Mouse (Mus musculus): ENCODE measurements around the gene Tmem29. TPM values are rescaled to one million over a fixed set of nuclear protein-coding genes. Genes with fewer than 3 reads are reported as not detected.

The Tmem29 gene
- 29.5 and 50.7 TPM in 2 replicates for polyA plus RNA-seq (2012; rRNA removed)

DNA sequence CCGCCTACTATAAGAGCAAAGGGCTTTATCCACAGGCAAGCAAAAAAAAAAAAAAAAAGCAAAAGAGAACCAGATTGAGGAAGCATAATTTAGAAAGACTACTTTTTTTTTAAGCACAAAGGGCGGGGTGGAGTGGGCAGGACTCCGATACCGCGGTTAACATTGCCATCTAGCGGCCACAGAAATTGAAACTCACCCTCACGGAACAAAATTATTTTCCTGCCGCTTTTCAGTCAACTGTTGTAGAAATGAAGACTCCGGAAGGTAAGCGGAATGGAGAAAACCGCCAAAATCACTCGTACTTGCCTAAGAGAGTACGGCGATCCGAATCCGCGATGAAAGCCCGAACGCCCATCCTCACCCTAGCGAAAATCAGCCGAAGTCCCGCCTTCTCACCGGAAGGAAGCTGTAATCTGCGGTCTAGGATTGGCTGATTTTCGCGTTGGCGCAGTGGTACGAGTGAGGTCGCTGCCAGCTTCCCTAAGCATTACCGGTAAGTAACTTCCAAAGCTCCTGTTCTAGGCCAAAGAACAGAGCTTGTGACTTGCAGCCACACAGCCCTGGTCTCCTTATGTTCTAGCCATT, at the start of gene Tmem29:
Tmem29 (minus strand) TSS at position 389 of the 585 bp plus-strand sequence.

Other genes starting within 250 kb of the Tmem29 start
- gene Alas2, start 88.2 kb upstream of the Tmem29 start, polyA plus RNA-seq (2012; rRNA removed): 53.7 and 60.6 TPM in 2 replicates
- 6.1 and 10.6 TPM in 2 replicates for gene Pfkfb1, start 129.1 kb upstream of the Tmem29 start, polyA plus RNA-seq (2012; rRNA removed)
- 25.3 and 29.4 TPM in 2 replicates for gene Apex2, start 130.7 kb upstream of the Tmem29 start, polyA plus RNA-seq (2012; rRNA removed)
- gene Tro, start 198.4 kb upstream of the Tmem29 start, polyA plus RNA-seq (2012; rRNA removed): 54.3 and 59.0 TPM in 2 replicates

All from central nervous system, embryonic 11.5 days (tissue).